Mouse (Mus musculus) thymus, adult 18-20 months (tissue): ENCODE measurements around the gene Smg7.
A peak's percentile ranks its signal among the peaks of the same experiment; 100 is the strongest.
"Not testable (repeated sequence)": the region's sequence is repeated elsewhere in the genome, so short reads cannot be mapped to it uniquely, and the experiment has no call there.

Source experiments
- DNase-seq, 2 experiments: peaks; one replicate each; pipeline ENCODE4 v3.0.0; 2022; ENCODE audit warnings: mixed read lengths in 2 of 2

Gene Smg7

DNA sequence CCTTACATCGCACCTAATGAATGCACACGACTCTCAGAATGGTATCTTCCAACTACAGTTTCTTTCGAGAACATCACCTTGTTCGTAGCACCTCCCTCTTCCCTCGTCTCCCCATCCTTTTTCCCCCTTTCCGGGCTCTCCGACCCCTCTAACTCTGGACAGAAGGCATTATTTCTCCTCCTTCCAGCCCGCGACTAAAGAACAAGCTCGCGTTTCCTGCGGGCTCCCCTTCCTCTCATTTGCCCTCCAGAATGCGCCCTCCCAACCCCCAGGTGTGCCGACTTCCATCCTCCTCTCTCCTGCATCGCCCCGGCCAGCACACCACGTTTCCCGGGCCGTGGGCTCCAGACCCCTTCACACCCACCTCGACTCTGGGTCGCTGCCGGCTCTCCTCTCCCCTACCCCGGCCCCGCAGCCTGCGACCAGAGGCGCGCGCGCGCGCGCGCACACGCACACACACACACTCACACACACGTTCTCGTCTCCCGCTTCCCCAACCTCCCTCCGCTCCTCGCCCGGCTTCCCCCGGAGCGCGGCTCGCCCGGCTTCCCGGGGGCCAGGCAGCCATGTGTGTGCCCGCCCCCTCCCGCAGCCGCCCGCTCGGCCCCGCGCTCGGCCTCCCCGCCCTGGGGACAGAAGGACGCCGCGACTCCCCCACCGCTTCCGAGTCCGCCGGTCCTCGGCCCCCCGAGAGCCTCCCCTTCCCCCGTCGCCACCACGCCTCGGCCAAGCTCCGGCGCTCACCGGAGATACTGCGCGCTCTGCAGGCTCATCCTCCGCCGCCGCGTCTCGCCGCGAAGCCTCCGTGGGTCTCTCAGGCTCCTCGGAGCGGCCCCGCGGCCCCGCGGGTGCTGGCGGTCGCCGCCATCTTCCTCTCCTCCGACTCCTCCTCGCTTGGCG, at the start of gene Smg7:
Gene Smg7, minus strand, starts transcription at position 882 of the 900 bp plus-strand sequence.
- peak; percentile 69 to 70 for DNase-seq

DNA sequence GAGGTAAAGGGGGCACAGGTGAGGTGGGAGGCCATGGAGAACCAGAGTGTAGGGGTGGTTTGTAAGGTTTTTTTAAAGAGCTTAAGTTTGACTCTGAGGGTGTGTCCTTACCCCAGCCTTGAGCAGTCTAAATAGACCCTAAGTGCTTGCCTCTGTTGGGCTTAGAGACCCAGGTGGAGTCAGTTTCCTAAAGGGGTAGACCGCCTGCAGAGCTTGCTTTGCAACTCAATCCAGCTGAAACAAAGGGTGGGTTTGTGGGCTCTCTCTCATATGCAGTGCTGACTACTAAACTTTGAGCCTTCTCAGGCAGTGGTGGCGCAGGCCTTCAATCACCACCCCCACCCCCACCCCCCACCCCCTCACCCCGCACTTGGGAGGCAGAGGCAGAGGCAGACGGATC, 40.5 kb upstream of the Smg7 start:
- DNase-seq = no peak

DNA sequence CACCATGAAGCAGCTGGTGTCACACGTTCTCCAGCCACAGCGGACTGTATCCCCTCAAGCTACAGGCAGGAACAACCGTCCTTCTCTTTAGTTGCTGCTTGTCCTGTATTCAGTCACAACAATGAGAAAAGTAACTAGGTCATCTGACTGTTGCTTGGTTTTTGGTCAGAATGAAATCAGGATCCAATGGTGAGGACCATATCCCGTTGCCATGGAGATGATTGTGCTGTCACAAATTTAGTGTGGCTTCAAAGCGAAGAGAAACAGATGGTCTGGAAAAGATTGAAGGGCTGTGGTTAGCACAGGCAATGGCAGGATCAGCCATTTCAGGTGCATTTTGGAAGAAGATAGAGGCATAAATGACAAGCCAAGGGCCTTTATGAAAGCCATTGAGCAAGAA, 33.9 kb upstream of the Smg7 start:
- no peak for DNase-seq

DNA sequence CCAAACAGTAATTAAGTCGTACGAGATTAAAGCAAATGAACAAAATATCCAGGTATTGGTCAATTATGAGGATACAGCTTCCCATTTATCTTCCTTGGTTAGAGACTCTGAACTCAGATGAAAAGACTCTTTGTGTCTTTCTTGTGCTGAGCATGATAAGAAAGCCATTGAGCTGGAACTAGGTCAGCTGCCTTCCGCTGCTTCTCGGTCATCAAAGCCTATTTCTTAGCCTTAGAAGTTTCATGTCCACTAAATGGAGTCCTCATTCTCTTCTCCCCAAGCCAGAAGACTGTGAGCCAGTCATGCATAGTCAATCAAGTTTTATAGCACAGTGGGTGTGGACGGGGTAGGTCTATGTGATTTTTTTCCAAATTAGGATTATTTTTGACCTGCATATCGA, 33.0 kb upstream of the Smg7 start:
- no peak for DNase-seq

DNA sequence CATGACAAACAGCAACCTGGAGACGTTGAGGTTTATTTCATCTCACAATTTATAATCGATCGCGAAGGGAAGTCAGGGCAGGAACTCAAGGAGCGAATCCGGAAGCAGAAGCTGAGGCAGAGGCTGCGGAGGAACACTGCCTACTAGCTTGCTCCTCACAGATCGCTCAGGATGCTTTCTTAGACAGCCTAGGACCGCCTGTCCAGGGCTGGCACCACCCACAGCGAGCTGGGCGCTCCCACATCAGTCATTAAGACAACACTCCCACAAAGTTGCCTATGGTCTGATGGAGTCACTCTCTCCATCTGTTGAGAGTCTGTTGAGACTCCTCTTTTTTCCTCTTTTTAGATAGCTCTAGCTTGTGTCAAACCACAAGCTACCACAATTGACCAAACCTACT, 31.5 kb upstream of the Smg7 start:
- DNase-seq = no peak

DNA sequence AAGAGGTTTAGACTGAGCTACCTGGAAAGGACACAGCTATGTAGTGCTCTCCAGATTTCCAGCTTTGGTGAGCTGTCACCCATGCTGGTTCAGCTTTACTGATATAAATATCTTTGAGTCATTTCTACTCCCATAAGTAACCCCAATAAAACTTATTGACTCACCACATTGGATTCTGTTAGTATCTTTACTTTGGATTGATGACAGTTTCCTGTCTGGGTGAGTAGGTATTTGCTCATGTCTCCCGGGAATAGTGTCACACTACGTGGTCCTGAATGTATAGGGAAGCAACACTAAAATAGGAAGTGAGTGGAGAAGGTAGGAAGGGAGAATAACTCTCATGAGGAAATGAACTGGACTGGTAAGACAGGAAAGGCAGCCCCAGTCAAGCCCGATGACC, 19.3 kb upstream of the Smg7 start:
- DNase-seq = no peak

DNA sequence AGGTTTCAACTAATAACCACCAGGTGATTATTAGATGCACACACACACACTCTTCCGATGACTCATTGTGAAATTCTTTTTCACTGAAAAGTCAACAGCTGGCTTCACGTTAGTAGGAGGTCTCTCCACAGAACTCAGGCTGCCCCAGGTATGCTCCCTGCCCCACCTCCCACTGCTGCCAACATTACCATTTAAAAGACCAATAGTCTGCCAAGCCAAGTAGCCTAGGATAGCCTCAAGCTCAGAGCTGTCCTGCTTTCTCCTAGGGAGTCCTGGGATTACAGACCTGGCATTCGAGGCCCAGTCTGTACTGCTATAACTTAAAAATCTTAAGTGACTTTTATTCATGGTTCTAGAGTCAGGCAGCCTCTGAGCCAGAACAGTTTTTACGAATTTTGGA, 15.2 kb upstream of the Smg7 start:
- no peak for DNase-seq

DNA sequence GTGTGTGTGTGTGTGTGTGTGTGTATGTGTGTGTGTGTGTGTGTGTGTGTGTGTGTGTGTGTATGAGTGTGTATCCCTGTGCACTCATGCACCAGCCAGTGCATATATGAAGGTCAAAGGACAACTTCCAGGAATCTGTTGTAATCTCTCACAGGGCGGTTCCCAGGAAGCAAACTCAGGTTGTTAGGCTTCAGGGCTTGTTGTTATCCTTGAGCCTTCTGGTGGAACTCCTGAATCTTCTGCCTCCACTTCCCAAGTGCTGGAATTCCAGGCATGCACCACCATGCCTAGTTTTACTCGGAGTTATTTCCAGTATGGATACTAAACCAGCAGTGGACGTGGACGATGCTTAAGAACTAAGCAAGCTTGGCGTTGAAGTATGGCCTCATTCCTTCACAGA, 14.5 kb upstream of the Smg7 start:
- DNase-seq = no peak

DNA sequence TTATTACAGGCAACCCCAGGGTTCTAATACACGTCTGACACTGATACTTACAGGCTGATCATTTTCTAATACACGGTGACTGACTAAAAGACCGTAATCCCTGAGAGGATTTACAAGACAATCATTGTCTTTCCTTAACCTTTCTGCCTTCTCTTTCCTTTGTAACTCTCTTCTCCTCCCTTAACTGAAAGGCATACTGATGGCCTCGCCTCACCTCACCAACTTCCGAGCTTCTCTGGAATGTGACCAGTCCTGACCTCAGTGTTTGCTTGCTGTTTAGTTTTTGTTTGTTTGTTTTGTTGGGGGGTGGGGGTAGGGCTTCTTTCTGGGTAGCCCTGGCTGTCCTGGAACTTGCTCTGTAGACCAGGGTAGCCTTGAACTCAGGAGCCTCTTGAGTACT, 13.3 kb upstream of the Smg7 start:
- no peak for DNase-seq

DNA sequence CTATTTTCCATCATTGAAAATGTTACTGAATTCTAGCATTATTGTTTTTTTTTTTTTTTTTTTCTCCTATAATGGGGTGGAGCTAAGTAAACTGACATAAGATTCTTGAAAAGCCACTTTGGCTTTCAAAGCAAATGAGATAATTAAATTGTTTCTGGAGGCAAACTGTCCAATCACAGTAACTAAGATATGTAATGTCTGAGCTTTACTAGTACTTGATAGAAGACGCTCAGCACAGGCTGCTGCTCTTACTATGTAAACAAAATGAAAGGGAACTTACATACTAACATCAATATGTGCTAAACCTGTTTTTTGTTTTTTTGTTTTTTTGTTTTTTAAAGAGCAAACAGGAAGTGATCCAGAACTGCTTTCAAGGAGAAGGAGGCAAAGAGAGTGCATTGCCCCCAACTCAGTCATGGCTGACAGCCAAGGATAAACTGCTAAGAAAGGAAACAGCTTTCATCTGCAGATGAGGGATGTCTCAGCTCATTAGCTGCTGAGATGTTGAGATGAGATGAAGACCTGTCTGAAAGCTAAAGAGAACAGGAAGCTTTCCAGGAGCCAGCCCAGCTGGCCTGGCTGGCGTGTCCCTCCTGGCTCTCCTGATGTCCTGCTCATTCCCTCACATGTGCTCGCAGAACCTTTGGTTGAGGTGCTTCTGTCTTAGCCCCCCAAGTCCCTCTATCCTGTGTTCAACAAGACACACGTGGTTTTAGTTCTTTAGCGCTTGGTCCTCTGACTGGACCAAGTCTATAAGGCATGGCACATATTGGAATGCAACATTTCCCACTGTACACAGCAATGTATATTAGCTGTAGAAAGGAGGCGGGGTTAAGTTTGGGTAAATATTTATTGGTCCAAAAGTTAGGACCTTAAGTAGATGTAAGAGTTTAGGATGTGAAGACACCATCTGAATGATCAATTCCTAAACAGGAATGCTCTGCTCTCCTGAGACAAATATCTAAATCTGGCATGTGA, 11.3 kb upstream of the Smg7 start:
- no peak for DNase-seq

DNA sequence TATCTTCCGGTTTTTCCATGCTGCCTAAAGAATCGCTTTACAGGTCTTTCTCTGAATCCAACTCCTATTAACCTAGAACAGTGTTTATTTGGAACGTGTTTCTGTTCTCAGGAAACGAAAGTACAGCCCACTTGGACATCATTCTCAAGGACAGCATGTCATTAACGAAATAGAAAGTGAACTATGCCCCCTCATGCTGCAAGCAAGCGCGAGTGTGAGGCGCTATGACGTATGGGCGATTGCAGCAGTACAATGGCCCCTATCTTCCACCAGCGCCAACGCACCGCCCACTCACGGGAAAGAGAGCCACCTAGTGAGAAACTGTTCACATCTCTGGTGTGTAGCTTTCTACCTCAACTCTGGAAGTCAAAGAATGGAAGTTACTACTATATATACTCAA, 2.0 kb upstream of the Smg7 start:
- peak; percentile 74 to 81 for DNase-seq

DNA sequence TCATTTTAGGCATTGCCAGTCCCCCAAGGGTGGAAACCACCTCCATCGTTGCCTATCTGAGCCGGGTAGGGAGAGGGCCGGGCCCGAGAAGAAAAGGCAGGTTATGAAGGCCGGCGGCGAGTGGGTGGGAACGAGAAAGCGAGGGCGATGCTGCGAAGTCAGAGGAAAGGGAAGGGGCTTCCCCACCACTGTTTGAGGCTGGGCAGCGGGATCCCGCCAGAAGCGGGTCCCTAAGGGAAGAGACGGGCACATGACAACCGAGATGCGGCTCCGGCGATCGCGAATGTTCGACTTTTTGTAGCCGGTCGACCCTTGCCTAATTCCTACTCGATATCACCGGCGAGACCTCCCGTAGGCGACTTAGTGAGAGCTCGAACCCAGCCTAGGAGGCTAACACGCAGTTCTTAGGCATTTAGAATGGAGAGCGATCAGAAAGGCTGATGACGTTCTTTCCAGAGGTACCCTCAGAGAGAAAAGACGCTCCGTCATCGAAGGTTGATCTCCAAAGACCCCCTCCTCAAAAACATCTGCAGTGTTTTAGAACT, 1.2 kb upstream of the Smg7 start:
- peak in 1 of 2 experiments; percentile 51 for DNase-seq

DNA sequence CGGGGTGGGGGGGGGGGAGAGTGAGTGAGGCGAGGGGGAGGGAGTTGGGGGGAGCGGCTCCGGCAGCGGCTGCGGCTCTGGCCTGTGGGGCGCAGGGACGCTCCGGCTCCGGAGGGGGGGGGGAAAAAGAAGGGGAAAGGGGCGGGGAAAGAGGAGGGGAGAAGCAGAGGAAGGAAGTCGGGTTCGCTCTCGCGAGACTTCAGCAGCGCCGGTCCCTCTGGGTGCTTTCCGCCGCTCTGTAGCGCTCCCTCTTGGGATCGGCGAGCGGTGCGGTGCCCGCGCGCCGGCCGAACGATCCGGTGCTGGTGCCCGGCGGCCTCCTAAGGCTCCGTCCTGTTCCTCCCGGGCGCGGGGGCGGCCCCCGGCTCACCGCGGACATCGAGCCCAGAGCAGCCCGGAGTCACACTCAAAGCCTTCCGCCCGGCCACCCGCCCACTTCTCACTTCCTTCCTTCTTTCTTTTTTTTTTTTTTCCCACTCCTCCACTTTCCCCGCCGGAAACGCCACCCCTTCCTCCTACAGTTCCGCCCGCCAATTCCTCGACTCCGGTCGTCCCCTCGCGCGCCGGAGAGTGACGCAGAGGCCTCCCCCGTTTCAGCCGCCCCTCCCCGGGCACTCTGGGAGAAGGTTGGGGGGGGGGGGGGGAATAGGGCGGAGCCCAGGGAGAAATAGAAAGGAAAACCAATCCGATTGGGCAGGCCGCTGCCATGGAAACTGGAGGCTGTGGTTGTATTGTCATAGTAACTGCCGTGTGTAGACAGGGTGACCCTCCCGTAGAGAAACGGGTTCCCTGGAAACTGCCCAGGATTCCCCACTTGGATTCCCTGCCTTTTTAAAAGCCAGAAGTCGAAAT, 445 bp upstream of the Smg7 start:
- DNase-seq = peak; percentile 84 to 91

DNA sequence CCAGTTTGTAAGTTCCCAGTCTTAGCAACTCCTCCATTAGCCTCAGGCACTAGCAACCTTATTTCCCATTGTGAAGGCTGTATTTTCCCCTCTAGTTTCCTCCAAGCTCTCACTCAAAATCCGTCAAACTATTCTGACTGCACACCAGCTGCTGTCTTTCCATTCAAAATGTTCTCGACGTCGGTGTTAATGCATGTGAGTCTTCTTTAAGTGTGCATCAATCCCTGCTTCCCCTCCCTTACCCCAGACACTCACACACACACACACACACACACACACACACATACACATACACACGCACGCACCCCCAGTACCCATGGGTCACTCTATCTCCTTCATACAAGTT, 1.1 kb downstream of the Smg7 start:
- no peak for DNase-seq

DNA sequence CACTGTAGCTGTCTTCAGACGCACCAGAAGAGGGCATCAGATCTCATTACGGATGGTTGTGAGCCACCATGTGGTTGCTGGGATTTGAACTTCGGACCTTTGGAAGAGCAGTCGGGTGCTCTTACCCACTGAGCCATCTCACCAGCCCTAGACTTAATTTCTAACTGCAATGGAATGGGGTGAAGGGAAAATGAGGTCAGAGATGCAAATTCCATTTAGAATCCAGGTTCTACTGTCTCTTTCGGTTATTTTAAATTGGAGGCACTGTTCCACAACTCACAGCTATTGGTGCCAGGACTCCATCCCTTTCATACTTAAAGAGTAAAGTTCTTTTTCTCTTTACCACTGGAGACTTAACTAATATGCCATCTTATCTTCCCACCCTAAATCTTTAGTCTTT, 14.4 kb downstream of the Smg7 start:
- DNase-seq = not testable (repeated sequence)

DNA sequence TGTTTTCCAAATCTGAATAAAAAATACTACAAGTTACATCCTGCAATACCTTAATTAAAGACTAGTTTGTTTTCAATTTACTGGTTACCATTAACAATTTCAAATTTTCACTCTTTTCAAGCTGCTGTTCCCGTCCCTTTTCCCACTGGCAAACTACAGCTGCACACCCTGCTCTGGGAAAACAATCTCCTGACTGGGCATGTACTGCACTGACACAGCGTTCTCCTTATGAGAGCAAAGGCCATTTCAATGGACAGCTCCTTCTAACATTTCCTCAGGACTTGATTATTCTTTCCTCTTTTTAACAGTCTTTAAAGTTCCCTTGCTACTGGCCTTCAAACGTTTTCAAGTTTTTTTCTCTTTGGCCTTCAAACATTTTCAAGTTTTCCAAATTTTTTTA, 31.4 kb downstream of the Smg7 start:
- no peak for DNase-seq

DNA sequence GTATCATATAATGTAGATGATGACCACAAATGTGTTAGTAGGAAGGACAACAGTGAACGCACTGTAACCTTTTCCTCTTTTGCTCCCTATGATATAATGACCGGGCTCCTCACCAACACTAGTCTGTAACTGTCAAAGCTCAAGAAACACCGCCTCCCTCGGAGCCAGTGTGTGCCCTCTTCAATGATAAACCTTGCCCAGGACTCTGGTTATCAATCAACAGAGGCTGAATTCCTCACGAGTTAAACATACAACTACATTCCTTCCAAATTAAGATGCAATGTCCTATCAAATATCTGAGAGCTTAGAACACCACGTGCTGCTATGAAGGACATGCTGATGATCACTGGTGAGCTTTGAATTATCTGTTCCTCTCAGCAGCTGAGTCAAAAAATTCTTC, 32.5 kb downstream of the Smg7 start:
- DNase-seq = no peak

DNA sequence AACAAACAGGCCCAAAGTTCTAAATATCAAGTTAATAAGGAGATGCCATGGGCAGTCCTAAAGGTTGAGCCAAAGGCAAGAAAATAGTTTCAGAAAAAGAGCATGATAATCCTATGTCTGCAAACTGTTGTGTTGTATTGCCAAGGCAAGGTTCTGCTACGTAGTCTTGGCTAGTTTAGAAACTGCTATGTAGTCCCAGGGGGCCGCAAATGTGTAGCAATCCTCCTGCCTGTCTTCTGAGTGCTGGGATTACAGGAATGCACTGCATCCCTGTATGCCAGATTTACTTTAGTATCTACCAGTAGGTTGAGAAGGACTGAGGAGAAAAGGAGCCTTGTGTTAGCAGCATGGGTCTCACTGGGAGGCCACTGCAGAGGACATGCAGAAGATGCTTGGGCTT, 55.6 kb downstream of the Smg7 start:
- no peak for DNase-seq

DNA sequence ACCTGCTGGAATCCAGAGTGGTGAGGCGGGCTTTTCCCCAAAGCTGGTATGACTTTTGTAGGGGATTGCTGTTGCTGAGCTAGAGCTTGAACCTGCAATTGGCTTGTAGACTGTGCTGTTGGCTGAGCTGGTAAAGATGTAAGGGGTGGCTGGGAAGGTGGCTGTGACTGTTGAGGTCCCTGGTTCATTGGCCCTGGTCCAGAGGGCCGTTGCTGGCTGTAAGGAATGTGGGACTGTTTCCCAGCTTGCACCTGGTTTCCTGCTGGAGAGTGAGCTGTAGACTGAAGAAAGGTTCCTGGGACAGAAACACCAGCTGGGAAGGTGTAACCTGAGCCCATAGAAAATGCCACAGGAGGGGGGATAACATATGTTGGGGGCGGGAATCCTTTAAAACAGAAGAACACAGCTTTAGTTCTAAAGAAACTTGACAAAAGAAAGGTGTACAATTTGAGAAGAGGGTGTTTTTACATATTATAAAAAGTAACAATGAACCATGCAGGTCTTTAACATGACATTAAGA, 57.2 kb downstream of the Smg7 start:
- no peak for DNase-seq

DNA sequence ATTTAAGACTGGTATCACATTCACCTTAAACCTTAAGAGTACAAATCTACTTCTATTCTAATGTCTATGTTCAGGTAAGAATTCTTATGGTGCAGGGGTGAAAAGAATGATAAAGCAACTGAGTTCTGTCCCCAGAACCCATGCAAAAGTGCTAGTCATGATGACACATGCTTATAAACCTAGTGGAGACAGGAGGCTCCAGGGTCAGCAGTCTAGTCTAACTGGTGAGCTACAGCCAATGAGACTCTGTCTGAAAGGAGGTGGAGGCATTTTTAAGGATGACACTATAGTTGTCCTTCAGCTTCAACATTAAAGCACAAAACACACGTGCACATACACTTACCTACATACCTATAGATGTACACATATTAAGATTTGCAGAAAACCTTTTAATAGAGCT, 57.8 kb downstream of the Smg7 start:
- DNase-seq = no peak

DNA sequence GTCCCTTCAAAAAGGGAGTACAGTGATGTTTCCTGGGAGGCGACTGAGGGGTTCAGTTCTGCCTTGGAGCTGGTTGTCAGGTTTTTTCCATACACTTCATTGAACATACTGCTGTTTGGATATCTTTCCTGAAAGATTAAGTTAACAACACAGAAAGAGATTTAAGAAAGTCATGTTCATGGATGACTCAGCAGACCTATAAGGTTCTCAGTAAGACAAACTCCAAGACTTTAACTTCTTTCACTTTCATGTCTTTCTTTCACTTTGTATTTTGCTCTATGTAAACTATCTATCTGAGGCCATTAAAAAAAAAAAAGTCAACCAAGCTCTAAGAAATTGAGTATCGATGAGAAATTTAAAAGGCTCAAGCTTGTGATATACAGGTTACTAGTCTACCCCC, 61.4 kb downstream of the Smg7 start:
- no peak for DNase-seq

DNA sequence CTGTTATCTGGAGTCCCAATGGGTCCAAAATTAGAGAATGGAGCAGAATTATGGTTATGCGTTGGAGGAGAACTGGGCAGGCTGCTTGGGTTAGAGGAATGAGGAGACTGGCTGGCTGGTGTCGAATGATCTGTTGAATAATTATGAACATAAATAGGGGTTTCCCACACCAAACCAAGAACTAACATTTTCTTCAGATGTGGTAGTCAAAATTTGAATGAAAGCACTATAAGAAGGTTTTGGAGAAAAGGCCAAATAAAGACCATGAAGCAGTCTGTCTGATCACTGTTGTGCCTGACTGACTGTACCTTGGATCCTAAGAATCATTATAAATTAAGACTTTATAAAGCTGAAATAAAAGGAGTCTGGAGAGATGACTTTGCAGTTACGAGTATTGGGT, 62.1 kb downstream of the Smg7 start:
- no peak for DNase-seq
